Mouse (Mus musculus) ovary, adult 18-20 months (tissue): ENCODE results near the gene Fnbp1.

Experiments used
- DNase-seq: peaks from one replicate; pipeline ENCODE4 v3.0.0; 2022; ENCODE audit warnings: low spot score, mixed read lengths

The Fnbp1 gene

GRCm38 (mm10) chr2:31024618-31025370 is 117.0 kb downstream of the Fnbp1 start:
- no peak for DNase-seq

DNA sequence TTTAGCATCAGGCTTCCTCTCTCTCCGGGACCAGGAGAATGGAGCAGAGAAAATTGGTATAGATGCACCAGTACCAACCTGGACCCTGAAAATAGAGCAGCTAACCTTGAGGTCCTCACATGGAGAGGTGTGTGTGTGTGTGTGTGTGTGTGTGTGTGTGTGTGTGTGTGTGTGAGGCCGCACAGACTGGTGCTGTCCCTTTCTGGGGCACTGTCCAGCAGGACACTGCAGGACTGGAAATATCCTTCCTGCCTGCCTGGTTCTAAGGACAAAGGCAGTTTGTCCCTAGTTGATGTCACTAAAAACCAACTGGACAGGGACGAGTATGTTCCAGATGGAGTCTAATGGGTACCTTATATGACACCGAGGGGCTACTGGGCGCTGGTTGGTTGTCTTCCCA is 117.9 kb downstream of the Fnbp1 start:
- no peak for DNase-seq

GRCm38 (mm10) chr2:31020202-31020601 is 121.6 kb downstream of the Fnbp1 start:
- no peak for DNase-seq

GRCm38 (mm10) chr2:31019011-31019410 is 122.8 kb downstream of the Fnbp1 start:
- no peak for DNase-seq

GRCm38 (mm10) chr2:31018519-31018918 is 123.3 kb downstream of the Fnbp1 start:
- DNase-seq: no peak

- DNase-seq: no peak
Measured at GRCm38 (mm10) chr2:31017625-31018317, 124.0 kb downstream of the Fnbp1 start.

- DNase-seq: no peak
Measured at GRCm38 (mm10) chr2:31013371-31014120, 128.3 kb downstream of the Fnbp1 start.

DNA sequence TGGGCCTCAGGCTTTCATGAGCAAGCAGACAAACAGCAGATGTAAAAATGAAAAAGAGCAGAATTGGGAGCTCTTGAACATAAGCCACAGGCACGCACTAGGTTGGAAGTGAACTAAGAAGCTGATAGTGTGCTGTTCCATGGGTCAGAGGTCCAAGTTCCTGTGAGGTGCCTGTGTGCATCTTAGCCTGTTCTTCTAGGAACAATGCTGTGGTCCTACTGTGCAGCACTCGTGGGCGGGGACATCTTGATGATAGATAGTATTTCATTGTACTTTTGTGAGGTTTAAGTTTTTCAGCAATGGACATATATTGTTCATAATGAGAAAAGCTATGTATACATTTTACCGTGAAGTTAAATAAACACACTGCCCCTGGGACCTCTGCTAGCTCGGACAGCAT is 134.6 kb downstream of the Fnbp1 start:
- no peak for DNase-seq

DNA sequence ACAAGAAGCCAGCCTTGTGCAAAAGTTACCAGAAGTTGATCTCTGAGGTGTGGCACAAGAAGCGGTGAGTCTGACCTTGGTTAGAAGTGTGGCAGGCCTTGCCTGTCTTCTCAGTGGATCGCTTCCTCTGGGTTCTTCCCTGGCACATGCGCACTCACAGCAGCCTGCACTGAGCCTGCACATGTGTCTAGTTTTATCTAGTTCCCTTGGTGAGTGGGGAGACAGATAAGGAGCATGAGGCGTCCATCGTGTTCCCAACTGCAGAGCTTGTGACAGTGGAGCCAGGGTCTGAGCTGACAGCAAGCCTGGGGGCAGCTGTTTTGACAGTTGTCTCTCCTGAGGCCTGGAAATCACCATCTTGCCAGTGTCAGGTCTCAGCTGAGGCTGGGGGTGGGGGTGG is 135.4 kb downstream of the Fnbp1 start:
- peak; percentile 47 for DNase-seq

DNA sequence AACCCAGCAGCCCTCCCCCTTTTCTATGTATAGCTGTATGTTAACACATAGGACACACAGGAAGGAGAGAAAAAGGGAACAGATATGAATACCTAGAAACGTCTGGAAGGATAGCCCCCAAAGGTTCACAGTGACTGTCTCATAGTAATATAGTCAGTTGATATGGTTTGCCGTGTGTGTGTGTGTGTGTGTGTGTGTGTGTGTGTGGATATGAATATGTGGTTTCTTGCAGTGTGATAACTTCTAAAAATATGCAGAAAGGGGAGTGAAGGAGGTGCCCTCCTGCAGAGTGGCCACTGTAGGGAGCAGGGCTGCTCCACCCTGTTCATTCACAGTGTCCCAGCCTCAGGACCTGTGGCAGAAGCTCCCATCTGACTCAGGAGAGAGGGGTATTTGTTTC is 136.4 kb downstream of the Fnbp1 start:
- no peak for DNase-seq

- DNase-seq: no peak
Measured at GRCm38 (mm10) chr2:31002857-31003256, 139.0 kb downstream of the Fnbp1 start.

DNA sequence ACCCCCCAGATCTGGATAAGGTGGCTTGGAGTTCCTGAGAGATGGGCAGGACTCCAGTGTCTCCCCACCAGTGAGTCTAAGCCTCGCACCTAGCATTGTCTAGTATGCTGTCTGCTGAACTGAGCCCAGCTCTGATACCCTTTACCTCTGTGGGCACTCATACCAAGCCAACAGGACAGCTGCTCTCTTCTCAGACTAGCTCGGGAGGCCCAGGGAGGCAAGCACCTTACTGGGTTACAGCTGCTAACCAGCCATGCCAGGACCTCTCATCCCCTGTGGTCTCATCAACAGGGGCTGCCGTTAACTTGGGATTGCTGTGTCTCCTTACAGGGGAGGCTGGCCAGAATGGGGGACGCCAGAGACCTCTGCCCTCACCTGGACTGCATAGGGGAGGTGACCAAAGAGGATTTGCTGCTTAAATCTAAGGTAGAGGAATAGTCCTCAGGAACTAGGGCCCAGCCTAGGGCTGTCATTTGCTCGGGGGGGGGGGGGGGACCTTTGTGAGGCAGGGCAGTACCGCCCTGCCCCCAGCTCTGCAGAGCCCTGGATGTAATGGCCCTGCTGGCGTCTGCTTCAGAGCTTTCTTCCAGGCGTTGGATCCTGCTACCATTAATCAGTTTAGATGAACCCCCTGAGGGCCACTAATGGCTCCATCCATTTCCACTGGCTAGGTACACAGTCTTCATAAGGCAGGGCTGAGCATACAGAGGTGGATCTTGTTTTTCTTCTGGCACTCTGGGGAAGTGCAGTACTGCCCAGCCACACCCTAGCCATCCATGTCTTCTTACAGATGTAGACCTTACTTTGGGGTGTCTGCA is 143.2 kb downstream of the Fnbp1 start:
- no peak for DNase-seq

- no peak for DNase-seq
Measured at GRCm38 (mm10) chr2:30995432-30995996, 146.3 kb downstream of the Fnbp1 start.

- no peak for DNase-seq
Measured at GRCm38 (mm10) chr2:30994853-30995252, 147.0 kb downstream of the Fnbp1 start.

DNA sequence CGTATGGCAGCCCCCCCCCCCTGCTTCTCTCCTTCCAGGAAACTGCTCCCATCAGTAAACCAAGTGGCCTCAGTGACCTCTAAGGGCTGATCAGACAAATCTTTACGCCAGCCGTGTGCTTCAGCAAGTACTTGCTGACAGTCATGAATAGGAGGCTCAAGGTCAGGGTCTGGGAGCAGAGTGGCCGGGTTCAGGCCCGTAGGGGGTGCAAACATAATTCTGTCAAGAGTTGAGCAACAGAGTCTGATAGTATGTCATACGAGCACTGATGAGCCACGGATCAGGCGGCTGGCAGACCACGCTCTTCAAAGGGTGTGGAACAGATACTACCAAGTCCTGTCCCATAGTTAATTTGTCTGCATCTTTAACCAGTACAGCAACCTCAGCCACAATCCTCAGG is 151.6 kb downstream of the Fnbp1 start:
- no peak for DNase-seq

- DNase-seq: peak; percentile 51
Measured at GRCm38 (mm10) chr2:30985111-30986020, 156.4 kb downstream of the Fnbp1 start.

DNA sequence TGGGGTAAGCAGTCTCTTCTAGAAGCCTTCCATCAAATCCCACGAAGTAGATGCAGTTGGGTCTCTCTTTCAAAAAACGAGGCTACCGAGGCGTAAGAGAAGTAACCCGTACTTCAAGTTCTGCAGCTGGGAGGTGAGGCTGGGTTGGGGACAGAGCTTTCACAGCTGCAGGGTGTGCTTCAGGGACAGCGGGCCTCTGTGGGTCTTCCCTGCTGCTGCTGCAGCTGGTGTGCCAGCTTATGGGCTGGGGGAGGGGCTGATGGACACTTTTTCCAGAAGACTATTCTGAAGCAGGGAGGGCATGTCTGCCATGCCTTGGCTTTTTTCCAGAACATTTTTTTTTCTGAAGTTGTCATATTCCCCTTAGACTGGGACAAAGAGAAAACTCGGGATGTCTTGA is 158.8 kb downstream of the Fnbp1 start:
- DNase-seq: no peak

- DNase-seq: peak; percentile 100
Measured at GRCm38 (mm10) chr2:30981790-30982513, 159.9 kb downstream of the Fnbp1 start, which contains the start of the genes BC005624 and Usp20. Gene BC005624, minus strand, starts transcription at chr2:30982201. Gene Usp20, plus strand, starts transcription at chr2:30982279.
